Mouse (Mus musculus): ENCODE data around the gene 2310002L09Rik. TPM values are rescaled to one million over a fixed set of nuclear protein-coding genes. Genes with fewer than 3 reads are reported as not detected.
A peak's percentile ranks its signal among the peaks of the same experiment; 100 is the strongest.
"Not testable (repeated sequence)": the region's sequence is repeated elsewhere in the genome, so short reads cannot be mapped to it uniquely, and the experiment has no call there.

The 2310002L09Rik gene
- total RNA-seq (2022) = 10 to 100 TPM; 57.6 to 79.9 (median 70.9) TPM

GRCm38 (mm10) chr4:73950375-73950896 is at the start of gene 2310002L09Rik:
2310002L09Rik (minus strand) TSS chr4:73950846.
- DNase-seq (ENCODE audit: low spot score) = peak; percentile 7

- DNase-seq (ENCODE audit: low spot score) = peak; percentile 5
Measured at GRCm38 (mm10) chr4:73980454-73980853, 29.8 kb upstream of the 2310002L09Rik start.

- not testable (repeated sequence) for DNase-seq (ENCODE audit: low spot score)
Measured at GRCm38 (mm10) chr4:73920660-73921059, 30.0 kb downstream of the 2310002L09Rik start, which contains the start of gene Gm11756. Gm11756 (minus strand) TSS chr4:73920760.

GRCm38 (mm10) chr4:73905853-73906252 is 44.8 kb downstream of the 2310002L09Rik start, which contains the start of gene Gm13871:
Gm13871 (minus strand) TSS chr4:73905953.
- DNase-seq (ENCODE audit: low spot score) = not testable (repeated sequence)

GRCm38 (mm10) chr4:73891012-73891411 is 59.6 kb downstream of the 2310002L09Rik start, which contains the start of gene Gm11757:
Gm11757 (minus strand) TSS chr4:73891112.
- DNase-seq (ENCODE audit: low spot score) = not testable (repeated sequence)

Other genes starting within 250 kb of the 2310002L09Rik start
- 1 to 10 TPM in 1 of 4 experiments, under 1 TPM in 3; 0.69 to 1.1 (median 0.76) TPM for gene Rasef, start 159.9 kb downstream of the 2310002L09Rik start, total RNA-seq (2022)
- not detected for gene Gm11758, start 74.6 kb downstream of the 2310002L09Rik start, total RNA-seq (2022)
- gene Gm11757, start 59.7 kb downstream of the 2310002L09Rik start, total RNA-seq (2022) = not detected
- not detected for gene Gm13871, start 44.9 kb downstream of the 2310002L09Rik start, total RNA-seq (2022)
- 1 to 10 TPM; 6.0 to 9.2 (median 7.9) TPM for gene Gm11756, start 30.1 kb downstream of the 2310002L09Rik start, total RNA-seq (2022)
- under 1 TPM in 3 of 4 experiments, not detected in 1; 0.06 to 0.16 (median 0.13) TPM for gene Frmd3, start 62.6 kb upstream of the 2310002L09Rik start, total RNA-seq (2022)

Data from heart, adult 8-10 months (tissue).